Mouse (Mus musculus) neural tube, embryonic 11.5 days (tissue): ENCODE measurements around the gene Usp20. TPM values are rescaled to one million over a fixed set of nuclear protein-coding genes. Genes with fewer than 3 reads are reported as not detected.

ENCODE experiments used
- ATAC-seq: fragments of 200-750 bp; cut with Nextera tagmentation; 2 replicates; pipeline ENCODE4 v1.8.0; 2017; ENCODE audit warnings: moderate number of reproducible peaks, mild to moderate bottlenecking, moderate TSS enrichment, moderate library complexity; ENCODE audit not compliant: insufficient read depth, low FRiP score, low TSS enrichment
- DNase-seq: peaks from one replicate; pipeline ENCODE4 v3.0.0-alpha.2; 2015; ENCODE audit warnings: low spot score
- H3K27ac ChIP-seq: fragments of 300-500 bp; sonication (generic); 2 replicates; pipeline ENCODE4 v1.5.1; 2014; ENCODE audit warnings: low read depth, mild to moderate bottlenecking, low read length
- H3K27me3 ChIP-seq: fragments of 300-500 bp; sonication (generic); 2 replicates; pipeline ENCODE4 v1.6.1; 2014; ENCODE audit warnings: mild to moderate bottlenecking, low read length, mixed read lengths; ENCODE audit not compliant: control insufficient read depth, insufficient read depth
- H3K36me3 ChIP-seq: fragments of 300-500 bp; sonication (generic); 2 replicates; pipeline ENCODE4 v1.6.1; 2014; ENCODE audit warnings: mild to moderate bottlenecking, low read length, moderate library complexity, mixed read lengths; ENCODE audit not compliant: control insufficient read depth, insufficient read depth
- H3K4me1 ChIP-seq: fragments of 300-500 bp; sonication (generic); 2 replicates; pipeline ENCODE4 v1.6.1; 2014; ENCODE audit warnings: low read length, mixed read lengths; ENCODE audit not compliant: control insufficient read depth, insufficient read depth
- H3K4me2 ChIP-seq: fragments of 300-500 bp; sonication (generic); 2 replicates; pipeline ENCODE4 v1.6.1; 2014; ENCODE audit warnings: low read depth, mild to moderate bottlenecking, moderate library complexity
- H3K4me3 ChIP-seq: fragments of 300-500 bp; sonication (generic); 2 replicates; pipeline ENCODE4 v1.5.1; 2014; ENCODE audit warnings: low read depth, low read length
- H3K9ac ChIP-seq: fragments of 300-500 bp; sonication (generic); 2 replicates; pipeline ENCODE4 v1.6.1; 2014; ENCODE audit warnings: mild to moderate bottlenecking, low read length
- H3K9me3 ChIP-seq: fragments of 300-500 bp; sonication (generic); 2 replicates; pipeline ENCODE4 v1.6.1; 2016; ENCODE audit warnings: low read length; ENCODE audit not compliant: control insufficient read depth
- WGBS: fragments of 180-500 bp; shearing (Covaris S2); extraction: QIAGEN DNeasy Blood & Tissue Kit; methylation state at CpG from one replicate; pipeline ENCODE4 v1.1.7; 2014; 5-methylcytosine and 5-hydroxymethylcytosine counted together
- polyA plus RNA-seq: library from polyadenylated mRNA; unstranded; fragments of >200 nt; fragmentation: Nextera tagmentation; extraction: Ambion mirVana; gene quantifications from 2 replicates; pipeline ENCODE4 v1.2.1, GENCODE M21; 2014

Gene Usp20
- polyA plus RNA-seq, 1 experiment from 2014 or later = 18.2 TPM

GRCm38 (mm10) chr2:31069114-31069445, 87.0 kb downstream of the Usp20 start:
- peak overlapping the region; percentile 94 for H3K27ac ChIP-seq
- no peak for DNase-seq
- peaks cover 2% of the 10 kb centered on the region; the same call in 1 of the 2 replicates for H3K36me3 ChIP-seq
- H3K4me1 ChIP-seq = peaks cover 9% of the 10 kb centered on the region; the same call in 1 of the 2 replicates
- no peak overlapping the region for H3K4me3 ChIP-seq
- 66% methylated on average over 4 of the region's 4 CpGs for WGBS
- H3K9me3 ChIP-seq = no peaks in the 10 kb centered on the region
- no peak overlapping the region for H3K9ac ChIP-seq
- no peak for ATAC-seq
- H3K4me2 ChIP-seq = no peak overlapping the region
- no peaks in the 10 kb centered on the region for H3K27me3 ChIP-seq

GRCm38 (mm10) chr2:31069506-31069905, 87.4 kb downstream of the Usp20 start:
- no peak overlapping the region for H3K4me2 ChIP-seq
- ATAC-seq (no peak), DNase-seq (no peak)
- peaks cover 9% of the 10 kb centered on the region; the same call in 1 of the 2 replicates for H3K4me1 ChIP-seq
- no peaks in the 10 kb centered on the region for H3K9me3 ChIP-seq
- no peak overlapping the region for H3K4me3 ChIP-seq
- H3K9ac ChIP-seq = no peak overlapping the region
- peaks cover 2% of the 10 kb centered on the region; the same call in 1 of the 2 replicates for H3K36me3 ChIP-seq
- WGBS = 82% methylated on average over 7 of the region's 7 CpGs
- peak overlapping the region; percentile 94; the same call in 1 of the 2 replicates for H3K27ac ChIP-seq
- H3K27me3 ChIP-seq = no peaks in the 10 kb centered on the region

Other genes starting within 250 kb of the Usp20 start
- 1.8 and 2.5 TPM in 2 replicates for gene 1700001O22Rik, start 178.6 kb upstream of the Usp20 start, polyA plus RNA-seq
- gene Ntmt1, start 174.5 kb upstream of the Usp20 start, polyA plus RNA-seq = 110 and 111 TPM in 2 replicates
- 32.3 and 36.9 TPM in 2 replicates for gene Asb6, start 151.9 kb upstream of the Usp20 start, polyA plus RNA-seq
- gene Prrx2, start 147.3 kb upstream of the Usp20 start, polyA plus RNA-seq = 8.9 and 13.8 TPM in 2 replicates
- gene Ptges, start 52.4 kb upstream of the Usp20 start, polyA plus RNA-seq = 2.6 and 4.3 TPM in 2 replicates
- 20.7 and 22.7 TPM in 2 replicates for gene Tor1b, start 29.3 kb upstream of the Usp20 start, polyA plus RNA-seq
- gene Tor1a, start 14.3 kb upstream of the Usp20 start, polyA plus RNA-seq = 71.0 and 81.8 TPM in 2 replicates
- 62.4 and 70.7 TPM in 2 replicates for gene BC005624, start 78 bp upstream of the Usp20 start, polyA plus RNA-seq
- gene Fnbp1, start 159.7 kb downstream of the Usp20 start, polyA plus RNA-seq = 15.4 and 17.6 TPM in 2 replicates
- 28.0 and 28.4 TPM in 2 replicates for gene Gpr107, start 170.0 kb downstream of the Usp20 start, polyA plus RNA-seq